Mouse (Mus musculus): ENCODE data around the gene Gm44503. TPM values are rescaled to one million over a fixed set of nuclear protein-coding genes. Genes with fewer than 3 reads are reported as not detected.
A peak's percentile ranks its signal among the peaks of the same experiment; 100 is the strongest.

The Gm44503 gene
- polyA plus RNA-seq, 1 experiment from 2014 or later: not detected

DNA sequence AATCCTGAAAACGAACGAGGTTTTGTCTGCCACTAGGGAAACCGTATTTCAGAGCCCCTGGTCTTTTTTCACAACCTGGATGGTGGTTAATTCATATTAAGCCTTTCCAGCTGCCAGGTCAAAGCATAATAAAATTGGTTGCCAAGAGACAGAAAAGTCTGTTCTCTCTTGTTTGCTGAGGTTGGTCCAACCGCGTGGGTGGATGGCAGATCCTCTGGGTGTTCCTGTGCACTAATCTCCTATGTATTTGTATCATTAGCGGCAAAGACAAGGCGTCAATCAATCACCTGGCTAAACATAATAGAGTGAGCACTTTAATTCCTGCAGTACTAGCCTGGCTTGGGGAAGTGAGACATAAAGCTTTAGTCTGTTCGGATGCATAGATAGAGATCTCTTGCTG lies 92.0 kb downstream of the Gm44503 start:
- no peaks in the 10 kb centered on the region for H3K36me3 ChIP-seq (ENCODE audit: control insufficient read depth, insufficient read depth, low read length)
- H3K27ac ChIP-seq (ENCODE audit: low read length): no peak overlapping the region
- no peak overlapping the region for H3K9ac ChIP-seq (ENCODE audit: low read length)
- no peak for ATAC-seq (ENCODE audit: low read depth)
- 54% methylated on average over 8 of the region's 8 CpGs for WGBS
- no peak overlapping the region for H3K4me2 ChIP-seq (ENCODE audit: low read depth, low read length)
- no peak overlapping the region for H3K4me3 ChIP-seq (ENCODE audit: low read length)
- peaks cover 9% of the 10 kb centered on the region for H3K4me1 ChIP-seq (replicated peaks; ENCODE audit: control insufficient read depth, insufficient read depth, low read length)
- H3K27me3 ChIP-seq (ENCODE audit: control insufficient read depth, insufficient read depth, low read depth, low read length): no peaks in the 10 kb centered on the region
- H3K9me3 ChIP-seq (ENCODE audit: control insufficient read depth, low read length): no peaks in the 10 kb centered on the region

DNA sequence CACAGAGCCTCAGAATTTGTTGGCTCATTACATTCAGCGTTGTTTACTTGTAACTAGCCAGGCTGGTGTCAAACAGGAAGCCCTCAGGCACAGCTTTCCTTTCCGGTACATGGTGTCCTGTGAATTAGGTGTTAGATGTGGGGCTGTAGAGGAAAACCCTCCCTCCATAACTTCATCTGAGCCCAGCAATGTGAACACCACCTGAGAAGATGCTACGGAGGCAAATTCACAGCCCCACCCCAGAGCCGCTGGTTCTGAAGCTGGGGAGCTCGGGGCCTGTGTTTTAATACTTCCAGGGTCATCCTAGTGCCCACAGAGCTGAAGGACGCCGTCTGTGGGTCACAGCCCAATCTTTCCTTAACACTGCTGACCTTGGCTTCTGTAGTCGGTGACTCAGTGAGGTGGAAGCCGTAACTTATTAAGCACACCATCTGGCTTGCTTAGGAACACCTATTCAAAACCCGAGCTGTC lies 96.8 kb downstream of the Gm44503 start:
- Histone ChIP-seq H3K4me3 (ENCODE audit: low read length) (no peak overlapping the region), H3K4me1 (replicated peaks; ENCODE audit: control insufficient read depth, insufficient read depth, low read length) (no peaks in the 10 kb centered on the region; the same call in 1 of the 2 replicates), H3K27me3 (ENCODE audit: control insufficient read depth, insufficient read depth, low read depth, low read length) (no peaks in the 10 kb centered on the region), H3K36me3 (ENCODE audit: control insufficient read depth, insufficient read depth, low read length) (no peaks in the 10 kb centered on the region), H3K4me2 (ENCODE audit: low read depth, low read length) (no peak overlapping the region), H3K9me3 (ENCODE audit: control insufficient read depth, low read length) (no peaks in the 10 kb centered on the region), H3K9ac (ENCODE audit: low read length) (no peak overlapping the region), H3K27ac (ENCODE audit: low read length) (no peak overlapping the region)
- 49% methylated on average over 10 of the region's 10 CpGs for WGBS
- ATAC-seq (ENCODE audit: low read depth): no peak

DNA sequence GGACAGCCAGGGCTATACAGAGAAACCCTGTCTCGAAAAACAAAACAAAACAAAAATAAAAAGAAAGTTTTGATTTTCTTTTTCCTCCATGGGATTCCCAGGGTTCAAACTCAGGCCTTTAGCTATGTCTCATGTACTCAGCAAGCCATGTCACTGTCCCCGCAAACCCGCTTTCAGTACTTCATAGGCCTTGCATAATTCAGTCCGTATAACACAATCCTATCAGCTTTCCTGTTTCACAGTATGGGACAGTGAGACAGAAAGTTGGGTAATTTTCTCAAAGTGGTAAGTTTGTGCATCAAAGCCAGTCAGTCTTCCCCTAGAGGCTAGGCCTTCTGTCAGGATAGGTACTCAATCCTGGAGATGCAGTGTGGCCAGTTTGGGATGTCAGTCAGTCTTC lies 100.6 kb downstream of the Gm44503 start:
- Histone ChIP-seq H3K36me3 (ENCODE audit: control insufficient read depth, insufficient read depth, low read length) (no peaks in the 10 kb centered on the region), H3K4me2 (ENCODE audit: low read depth, low read length) (no peak overlapping the region), H3K9me3 (ENCODE audit: control insufficient read depth, low read length) (no peaks in the 10 kb centered on the region), H3K27me3 (ENCODE audit: control insufficient read depth, insufficient read depth, low read depth, low read length) (no peaks in the 10 kb centered on the region), H3K27ac (ENCODE audit: low read length) (no peak overlapping the region), H3K4me3 (ENCODE audit: low read length) (no peak overlapping the region), H3K9ac (ENCODE audit: low read length) (no peak overlapping the region), H3K4me1 (replicated peaks; ENCODE audit: control insufficient read depth, insufficient read depth, low read length) (peaks cover 5% of the 10 kb centered on the region)
- WGBS: 91% methylated on average over 4 of the region's 4 CpGs
- no peak for ATAC-seq (ENCODE audit: low read depth)

DNA sequence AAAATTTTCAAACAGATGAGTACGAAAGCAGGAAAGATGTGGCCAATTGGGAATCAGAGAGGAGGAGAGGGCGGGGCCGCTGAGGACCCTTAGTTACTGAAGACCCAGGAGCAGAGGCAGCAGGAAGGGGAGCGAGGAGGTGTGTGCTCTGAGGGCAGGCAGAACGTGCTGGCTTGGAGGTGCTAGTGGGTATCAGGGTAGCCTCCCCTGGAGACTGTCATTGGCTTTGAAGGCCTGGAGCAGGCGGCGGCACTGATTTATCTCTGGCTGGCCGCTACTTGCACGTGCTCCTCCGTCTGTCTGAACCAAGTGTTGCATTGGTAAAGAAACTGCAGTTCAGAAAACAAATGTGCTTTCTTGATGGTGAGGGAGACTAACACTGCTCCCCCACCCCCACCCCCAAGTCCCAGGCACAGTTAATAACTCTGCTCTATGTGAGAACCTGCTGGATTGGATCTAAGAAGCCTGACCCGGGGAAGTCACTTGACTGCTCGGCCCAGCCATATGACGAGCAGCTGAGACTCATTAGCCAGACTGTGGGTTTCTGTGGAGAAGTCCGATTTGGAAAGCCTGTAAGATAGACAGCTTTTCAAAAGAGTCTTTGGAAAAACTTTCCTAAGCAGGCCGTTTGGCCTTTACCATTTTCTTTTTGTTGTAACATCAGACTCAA lies 105.1 kb downstream of the Gm44503 start:
- H3K4me2 ChIP-seq (ENCODE audit: low read depth, low read length): peak overlapping the region; percentile 39
- no peak overlapping the region for H3K4me3 ChIP-seq (ENCODE audit: low read length)
- H3K27me3 ChIP-seq (ENCODE audit: control insufficient read depth, insufficient read depth, low read depth, low read length): no peaks in the 10 kb centered on the region
- peaks cover 19% of the 10 kb centered on the region for H3K4me1 ChIP-seq (replicated peaks; ENCODE audit: control insufficient read depth, insufficient read depth, low read length)
- no peak for ATAC-seq (ENCODE audit: low read depth)
- H3K9ac ChIP-seq (ENCODE audit: low read length): 0 out of 2 replicates have a peak overlapping the region, but pooled peaks have one; percentile 6
- WGBS: 25% methylated on average over 15 of the region's 15 CpGs
- no peak overlapping the region for H3K27ac ChIP-seq (ENCODE audit: low read length)
- no peaks in the 10 kb centered on the region for H3K9me3 ChIP-seq (ENCODE audit: control insufficient read depth, low read length)
- no peaks in the 10 kb centered on the region for H3K36me3 ChIP-seq (ENCODE audit: control insufficient read depth, insufficient read depth, low read length)

Small RNAs within 50 kb of the gene (microRNA-seq; reads per million reads assigned to microRNA genes)
- gene Gm27353: not detected

Other genes starting within 250 kb of the Gm44503 start
- gene Prtg, start 152.0 kb upstream of the Gm44503 start, polyA plus RNA-seq (2015; fragmentation: Nextera tagmentation; extraction: Ambion mirVana): 0.34 and 0.40 TPM in 2 replicates
- 2.9 and 3.0 TPM in 2 replicates for gene Pygo1, start 33.2 kb upstream of the Gm44503 start, polyA plus RNA-seq (2015; fragmentation: Nextera tagmentation; extraction: Ambion mirVana)
- gene Dyx1c1, start 67 bp upstream of the Gm44503 start, polyA plus RNA-seq (2015; fragmentation: Nextera tagmentation; extraction: Ambion mirVana): 2.3 and 2.4 TPM in 2 replicates
- 30.1 and 30.5 TPM in 2 replicates for gene Ccpg1os, start 26.5 kb downstream of the Gm44503 start, polyA plus RNA-seq (2015; fragmentation: Nextera tagmentation; extraction: Ambion mirVana)
- 38.5 and 39.4 TPM in 2 replicates for gene Ccpg1, start 26.6 kb downstream of the Gm44503 start, polyA plus RNA-seq (2015; fragmentation: Nextera tagmentation; extraction: Ambion mirVana)
- gene Pigb, start 81.5 kb downstream of the Gm44503 start, polyA plus RNA-seq (2015; fragmentation: Nextera tagmentation; extraction: Ambion mirVana): 12.1 and 14.7 TPM in 2 replicates
- gene Rab27a, start 86.0 kb downstream of the Gm44503 start, polyA plus RNA-seq (2015; fragmentation: Nextera tagmentation; extraction: Ambion mirVana): 11.1 and 13.2 TPM in 2 replicates
- 0.15 TPM in 1 of 2 replicates, not detected in the other for gene Khdc3, start 143.0 kb downstream of the Gm44503 start, polyA plus RNA-seq (2015; fragmentation: Nextera tagmentation; extraction: Ambion mirVana)
- not detected in 2 replicates for gene Gm20509, start 143.6 kb downstream of the Gm44503 start, polyA plus RNA-seq (2015; fragmentation: Nextera tagmentation; extraction: Ambion mirVana)
- gene Rsl24d1, start 154.6 kb downstream of the Gm44503 start, polyA plus RNA-seq (2015; fragmentation: Nextera tagmentation; extraction: Ambion mirVana): 88.0 and 91.7 TPM in 2 replicates

Data from lung, embryonic 16.5 days (tissue).